Mouse (Mus musculus) kidney, adult 18-20 months (tissue): ENCODE data around the gene Raet1e.
A peak's percentile ranks its signal among the peaks of the same experiment; 100 is the strongest.
"Not testable (repeated sequence)": the region's sequence is repeated elsewhere in the genome, so short reads cannot be mapped to it uniquely, and the experiment has no call there.

Experiments
- DNase-seq: peaks from one replicate; pipeline ENCODE4 v3.0.0; 2021

Raet1e gene

DNA sequence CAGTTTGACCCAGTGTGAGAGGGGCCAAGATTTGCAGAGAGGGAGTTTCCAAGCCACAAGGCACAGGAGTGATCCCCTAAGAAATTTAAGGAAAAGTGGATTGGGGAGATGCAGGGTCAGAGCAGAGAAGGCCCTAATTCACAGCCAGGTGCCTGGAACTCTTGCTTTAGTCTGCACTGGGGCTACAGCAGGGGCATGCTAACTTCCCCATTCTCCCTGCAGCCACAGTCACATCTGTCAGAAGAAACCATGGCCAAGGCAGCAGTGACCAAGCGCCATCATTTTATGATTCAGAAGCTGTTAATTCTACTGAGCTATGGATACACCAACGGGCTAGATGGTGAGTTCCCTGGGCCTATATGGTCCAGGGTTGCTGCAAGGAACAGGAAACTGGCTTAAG is 204.1 kb downstream of the Raet1e start:
- DNase-seq, result not testable (repeated sequence)

DNA sequence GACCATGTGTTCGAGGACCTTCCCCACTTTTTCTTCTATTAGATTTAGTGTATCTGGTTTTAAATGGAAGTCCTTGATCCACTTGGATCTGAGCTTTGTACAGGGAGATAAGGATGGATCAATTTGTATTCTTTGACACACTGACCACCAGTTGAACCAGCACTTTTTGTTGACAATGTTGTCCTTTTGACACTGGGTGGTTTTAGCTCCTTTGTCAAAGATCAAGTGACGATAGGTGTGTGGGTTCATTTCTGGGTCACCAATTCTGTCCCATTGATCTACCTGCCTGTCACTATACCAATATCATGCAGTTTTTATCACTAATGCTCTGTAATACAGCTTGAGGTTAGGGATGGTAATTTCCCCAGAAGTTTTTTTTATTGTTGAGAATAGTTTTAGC is 206.5 kb downstream of the Raet1e start:
- DNase-seq, result not testable (repeated sequence)

DNA sequence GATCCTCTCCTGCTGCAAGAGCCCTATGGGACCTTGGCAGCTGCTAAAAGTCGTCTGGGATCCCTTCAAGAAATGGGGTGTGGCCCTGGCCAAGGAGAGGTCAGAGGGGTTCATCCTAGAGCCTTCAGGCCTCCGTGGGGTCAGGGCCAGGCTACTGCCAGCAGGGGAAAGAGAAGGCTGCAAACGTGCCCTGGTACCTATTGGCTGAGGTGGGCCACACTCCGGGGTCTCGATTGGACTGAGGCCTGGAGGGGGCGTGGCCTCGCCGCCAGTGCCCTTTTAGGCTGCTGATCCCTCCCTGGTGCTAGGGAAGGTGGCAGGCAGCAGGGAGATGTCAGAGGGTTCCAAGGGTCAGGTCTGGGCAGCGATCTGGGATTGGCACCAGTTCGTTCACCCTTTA is 222.9 kb downstream of the Raet1e start:
- not testable (repeated sequence) for DNase-seq

DNA sequence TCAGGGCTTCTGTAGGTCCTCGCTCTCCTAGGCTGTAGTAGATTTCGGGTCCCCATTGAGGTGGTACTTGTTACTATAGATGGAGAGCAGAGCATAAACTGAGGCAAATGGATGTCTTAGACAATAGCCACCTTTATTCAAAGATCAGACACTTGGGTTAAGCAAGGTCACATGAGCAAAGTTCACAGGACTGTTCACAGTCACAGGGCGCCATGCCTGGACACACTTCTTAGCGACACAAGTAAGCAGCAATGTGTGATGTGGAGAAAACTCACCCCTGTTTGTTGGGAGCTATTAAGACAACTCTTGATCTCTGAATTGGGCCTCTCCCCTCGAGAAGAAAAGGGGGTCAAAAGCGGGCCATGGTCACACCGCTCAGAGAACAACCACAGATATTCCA is 231.8 kb downstream of the Raet1e start:
- DNase-seq, result not testable (repeated sequence)

DNA sequence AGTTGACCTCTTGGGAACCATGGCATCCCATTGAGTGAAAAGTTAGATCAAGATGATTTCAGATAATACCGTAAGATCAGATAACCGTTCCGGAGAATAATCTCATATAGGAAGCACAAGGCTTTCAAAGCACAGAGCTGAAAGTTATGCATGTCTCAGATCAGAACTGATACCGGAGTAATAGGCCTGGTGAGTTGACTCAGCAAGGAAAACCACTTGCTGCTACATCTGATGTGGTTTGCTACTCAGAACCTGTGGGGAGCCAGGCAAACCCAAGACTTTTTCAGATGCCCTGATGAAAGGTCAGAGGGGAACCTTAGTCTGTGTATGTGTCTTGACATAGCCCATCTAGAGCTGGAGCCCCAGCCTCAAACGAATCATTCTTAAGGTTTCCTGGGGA is 233.2 kb downstream of the Raet1e start:
- DNase-seq, result not testable (repeated sequence)

DNA sequence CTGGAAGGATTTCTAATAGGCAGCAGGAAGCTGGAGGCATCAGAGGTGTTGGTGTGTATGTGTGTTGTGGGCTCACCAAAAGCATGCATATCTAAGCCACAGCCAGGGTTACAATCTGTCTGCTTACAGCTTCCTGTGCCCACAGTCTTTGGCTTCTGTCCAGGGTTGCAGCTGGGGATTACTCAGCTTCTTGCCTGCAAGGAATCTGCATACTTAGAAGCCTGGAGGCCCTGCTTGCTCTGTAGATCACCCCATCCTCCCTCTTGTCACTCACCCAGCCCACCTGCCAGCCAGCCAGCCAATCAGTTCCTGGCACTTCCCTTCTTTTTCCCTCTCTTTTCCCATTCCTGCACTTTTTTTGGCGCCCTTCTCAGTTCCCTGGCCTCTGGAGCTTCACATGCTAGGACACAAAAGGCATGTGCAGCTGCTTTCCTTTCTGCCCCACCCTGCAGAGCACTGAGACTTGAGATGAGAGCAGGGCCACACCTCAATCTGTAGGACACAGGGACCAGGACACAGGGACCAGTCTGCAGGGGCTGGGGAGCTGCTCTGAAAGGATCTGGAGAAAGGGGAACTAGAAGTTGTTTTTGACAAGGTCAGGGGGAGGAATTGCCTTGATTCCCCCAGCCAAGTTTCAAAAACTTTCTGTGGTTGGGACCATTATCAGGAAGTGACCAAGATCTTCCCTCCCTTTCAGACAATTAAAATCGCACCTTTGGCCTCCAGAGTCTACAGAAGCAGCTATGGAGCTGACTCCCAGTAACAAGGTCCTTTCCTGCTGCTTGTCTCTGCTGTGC is 234.9 kb downstream of the Raet1e start:
- not testable (repeated sequence) for DNase-seq

DNA sequence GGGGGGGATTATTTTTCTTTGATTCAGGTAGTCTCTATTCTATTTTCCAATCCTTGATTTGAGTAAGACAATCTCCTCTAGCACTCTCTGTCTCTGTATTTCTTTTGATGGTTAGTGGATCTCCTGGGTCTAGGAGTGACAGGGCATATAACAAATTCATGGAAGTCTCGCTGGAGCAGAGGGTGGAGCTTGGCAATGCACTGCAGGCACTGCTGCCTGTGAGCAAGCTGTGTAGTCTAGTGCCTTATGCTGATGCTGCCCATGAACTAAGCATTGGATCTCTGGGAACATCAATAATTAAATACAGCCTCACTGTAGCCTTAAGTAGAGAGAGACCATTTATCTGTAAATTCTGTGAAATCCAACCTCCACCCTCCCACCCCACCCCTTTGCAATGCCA is 238.3 kb downstream of the Raet1e start:
- not testable (repeated sequence) for DNase-seq

DNA sequence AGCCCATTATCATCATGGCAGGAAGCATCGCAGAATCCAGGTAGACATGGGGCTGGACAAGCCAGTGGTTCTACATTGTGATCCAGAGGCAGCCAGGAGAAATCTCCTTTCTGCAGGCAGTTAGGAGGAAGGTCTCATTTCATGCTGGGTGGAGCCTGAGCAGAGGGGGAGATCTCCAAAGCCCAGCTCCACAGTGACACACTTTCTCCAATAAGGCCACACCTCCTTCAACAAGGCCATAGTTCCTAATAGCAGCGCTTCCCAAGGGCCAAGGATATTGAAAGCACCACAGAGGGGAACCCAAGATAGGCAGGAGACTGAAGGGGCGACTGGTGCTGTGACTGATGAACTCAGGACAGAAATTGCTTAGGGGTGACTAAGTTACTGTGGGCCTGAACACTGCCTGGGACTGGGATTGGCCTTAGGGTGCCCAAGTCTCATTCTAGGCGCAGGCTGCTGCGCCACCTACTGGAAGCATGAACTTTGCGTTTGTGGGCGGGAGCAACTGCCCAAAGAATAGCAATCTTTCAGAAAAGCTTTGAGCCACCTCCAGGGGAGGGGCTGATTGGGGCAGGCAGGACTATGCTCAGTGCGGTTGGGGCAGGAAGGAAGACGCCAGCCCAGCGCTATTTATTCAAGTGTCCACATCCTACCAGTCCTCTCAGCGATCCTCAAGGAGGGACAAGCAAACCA is 244.0 kb downstream of the Raet1e start:
- peak; percentile 30 for DNase-seq

DNA sequence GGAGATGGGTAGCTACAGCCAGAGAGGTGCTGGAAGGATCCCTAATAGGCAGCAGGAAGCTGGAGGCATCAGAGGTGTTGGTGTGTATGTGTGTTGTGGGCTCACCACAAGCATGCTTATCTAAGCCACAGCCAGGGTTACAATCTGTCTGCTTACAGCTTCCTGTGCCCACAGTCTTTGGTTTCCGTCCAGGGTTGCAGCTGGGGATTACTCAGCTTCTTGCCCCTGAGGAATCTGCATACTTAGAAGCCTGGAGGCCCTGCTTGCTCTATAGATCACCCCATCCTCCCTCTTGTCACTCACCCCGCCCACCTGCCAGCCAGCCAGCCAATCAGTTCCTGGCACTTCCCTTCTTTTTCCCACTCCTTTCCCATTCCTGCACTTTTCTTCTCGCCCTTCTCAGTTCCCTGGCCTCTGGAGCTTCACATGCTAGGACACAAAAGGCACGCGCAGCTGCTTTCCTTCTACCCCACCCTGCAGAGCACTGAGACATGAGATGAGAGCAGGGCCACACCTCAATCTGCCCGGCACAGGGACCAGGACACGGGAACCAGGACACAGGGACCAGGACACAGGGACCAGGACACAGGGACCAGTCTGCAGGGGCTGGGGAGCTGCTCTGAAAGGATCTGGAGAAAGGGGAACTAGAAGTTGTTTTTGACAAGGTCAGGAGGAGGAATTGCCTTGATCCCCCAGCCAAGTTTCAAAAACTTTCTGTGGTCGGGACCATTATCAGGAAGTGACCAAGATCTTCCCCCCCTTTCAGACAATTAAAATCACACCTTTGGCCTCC is 255.5 kb downstream of the Raet1e start:
- not testable (repeated sequence) for DNase-seq
